Mouse (Mus musculus) megakaryocyte-erythroid progenitor cell, adult 5-6 weeks (primary cell): ENCODE results near the gene Dnah11. TPM values are rescaled to one million over a fixed set of nuclear protein-coding genes. Genes with fewer than 3 reads are reported as not detected.

Source experiments
- ATAC-seq: replicated peaks from 2 replicates; pipeline ENCODE4 v1.8.0; 2016; ENCODE audit warnings: mild to moderate bottlenecking, inconsistent platforms; ENCODE audit not compliant: severe bottlenecking, poor library complexity, low FRiP score, low TSS enrichment
- total RNA-seq, 2 experiments: library from RNA; stranded (forward) in 1 of 2; stranded (reverse) in 1 of 2; fragments of 200-1000, 215-1000 nt in 1 of 2; fragments of >200 nt in 1 of 2; fragmentation: Nextera tagmentation in 1 of 2; gene quantifications; 2 replicates each; pipeline ENCODE4 v1.2.3; 2014 to 2017

Dnah11 gene
- total RNA-seq (2014; fragmentation: Nextera tagmentation) (0.10 TPM in 1 of 2 replicates, not detected in the other), total RNA-seq (2017) (0.23 and 0.28 TPM in 2 replicates)

DNA sequence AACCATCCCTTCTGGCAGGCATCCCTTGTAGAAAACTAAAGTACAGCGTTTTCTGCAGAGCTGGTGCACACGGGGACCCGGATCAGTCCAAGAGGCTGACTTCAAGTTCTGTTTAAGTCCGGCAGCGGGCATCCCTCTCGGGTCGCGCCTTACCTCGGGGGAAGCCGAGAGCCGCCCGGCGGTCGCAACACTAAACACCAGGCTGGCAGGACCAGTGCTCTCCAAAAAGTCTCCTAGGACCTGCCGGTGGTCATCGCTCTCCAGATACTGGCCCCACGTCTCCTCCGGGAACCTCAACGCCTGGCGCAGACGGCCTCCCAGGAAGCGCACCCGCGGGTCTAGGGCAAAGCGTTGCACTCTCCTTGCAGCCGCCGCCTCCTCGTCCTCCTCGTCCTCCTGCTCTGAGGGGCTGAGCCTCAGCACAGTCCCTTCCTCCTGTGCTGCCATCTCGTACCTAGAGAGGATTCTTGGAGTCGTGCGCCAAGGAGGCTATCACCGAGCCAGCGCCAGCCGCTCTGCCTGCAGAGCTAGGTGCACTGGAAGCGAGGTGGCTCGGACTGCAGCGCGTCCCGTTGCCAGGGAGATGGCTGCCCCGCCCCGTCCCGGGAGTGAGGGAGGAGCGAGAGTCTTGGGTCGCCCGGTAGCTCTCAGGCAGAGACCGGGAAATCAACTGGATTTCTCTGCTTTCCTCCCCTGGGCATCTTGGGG, at the start of gene Dnah11:
Gene Dnah11 (minus strand): TSS at position 658 of the 708 bp plus-strand sequence.
- ATAC-seq = peak; percentile 100

DNA sequence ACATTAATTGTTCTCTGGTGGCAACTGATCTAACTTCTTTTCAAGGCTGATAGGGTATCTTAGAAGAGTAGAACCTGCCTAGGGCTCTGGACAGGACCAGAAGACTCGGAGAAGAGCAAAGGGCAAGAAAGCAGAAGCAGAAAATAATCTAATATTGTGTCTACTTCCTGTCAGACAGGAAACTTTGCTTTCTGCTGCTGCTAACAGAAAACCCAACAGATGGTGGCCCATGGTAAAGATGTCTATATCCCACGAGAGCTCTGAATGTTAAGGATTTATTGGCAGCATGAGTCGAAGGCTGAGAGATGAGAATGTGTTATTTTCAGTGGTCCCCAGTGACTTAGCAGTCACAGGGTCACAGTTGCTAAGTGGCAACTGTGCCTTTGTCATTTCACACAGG, 22.3 kb upstream of the Dnah11 start:
- no peak for ATAC-seq

- no peak for ATAC-seq
Observed at GRCm38 (mm10) chr12:118220062-118220461, 21.2 kb upstream of the Dnah11 start.

DNA sequence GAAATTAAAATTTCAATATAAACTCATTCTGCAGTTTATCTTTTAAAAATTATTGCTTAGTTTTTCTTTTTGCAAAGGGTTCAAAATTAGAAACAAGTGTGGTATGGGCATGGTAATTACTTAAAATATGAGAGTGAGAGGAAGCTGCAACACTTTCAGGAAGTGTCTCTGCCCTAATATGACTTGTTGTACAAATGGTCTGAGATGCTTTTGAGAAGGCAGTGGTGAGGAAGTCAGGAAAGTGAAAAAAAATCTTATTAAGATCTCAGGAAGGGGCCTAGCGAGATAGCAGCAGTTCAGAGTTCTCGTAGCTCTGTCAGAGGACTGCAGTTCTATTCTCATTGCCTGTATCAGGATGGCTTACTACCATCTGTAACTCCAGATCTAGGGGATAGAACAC, 13.3 kb upstream of the Dnah11 start:
- no peak for ATAC-seq

GRCm38 (mm10) chr12:118196583-118196982, 2.3 kb downstream of the Dnah11 start:
- ATAC-seq = no peak

DNA sequence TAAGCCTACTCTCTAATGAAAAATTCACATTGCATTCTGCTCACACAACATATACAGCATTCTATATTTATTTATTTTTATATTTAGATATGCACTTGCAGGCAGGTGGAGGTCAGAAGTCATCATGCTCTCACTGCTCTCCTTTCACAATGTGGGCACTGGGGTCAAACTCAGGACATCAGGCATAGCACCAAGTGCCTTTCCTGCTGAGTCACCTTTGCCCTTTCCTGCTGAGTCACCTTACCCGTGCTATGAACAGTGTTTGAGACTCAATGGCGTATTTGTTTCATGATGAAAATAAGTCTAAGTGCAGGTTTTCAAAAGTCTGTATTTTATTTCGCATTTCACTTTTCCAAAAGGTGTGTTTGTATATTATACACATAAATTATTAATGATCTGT, 9.3 kb downstream of the Dnah11 start:
- no peak for ATAC-seq

- 0 out of 2 replicates have a peak, but pooled peaks have one; percentile 19 for ATAC-seq
Observed at GRCm38 (mm10) chr12:118187663-118188062, 11.2 kb downstream of the Dnah11 start.

DNA sequence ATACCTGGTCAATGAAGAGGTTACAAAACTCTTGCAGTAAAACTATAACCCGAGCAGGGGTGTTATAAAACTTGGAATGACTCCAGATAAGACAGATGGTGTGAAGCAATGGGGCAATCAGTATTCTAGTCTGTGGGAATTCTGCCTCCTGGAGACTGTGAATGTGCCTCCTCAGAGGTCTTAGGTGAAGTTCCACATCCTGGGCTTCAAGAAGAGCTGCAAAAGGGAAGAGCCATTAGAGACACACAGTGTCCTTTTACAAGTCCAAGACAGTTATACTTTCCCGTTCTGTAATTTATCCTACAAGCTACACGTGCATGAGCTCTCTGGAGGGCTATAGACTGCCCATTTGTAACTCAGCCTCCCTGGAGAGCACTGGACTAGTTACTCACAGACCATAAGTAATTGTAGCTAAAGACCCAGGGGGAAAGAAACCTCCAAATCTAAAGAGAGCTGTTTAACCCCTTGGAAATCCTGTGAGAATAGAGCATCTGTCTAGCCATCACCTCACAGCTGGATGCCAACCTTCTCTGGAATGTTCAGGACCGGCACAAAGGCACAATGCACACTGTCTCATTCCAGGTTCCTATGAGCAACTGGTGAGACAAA, 11.9 kb downstream of the Dnah11 start:
- no peak for ATAC-seq

GRCm38 (mm10) chr12:118186120-118186880, 12.5 kb downstream of the Dnah11 start:
- no peak for ATAC-seq

- ATAC-seq = peak; percentile 21; the same call in 1 of the 2 replicates
Observed at GRCm38 (mm10) chr12:118184731-118185130, 14.1 kb downstream of the Dnah11 start.

DNA sequence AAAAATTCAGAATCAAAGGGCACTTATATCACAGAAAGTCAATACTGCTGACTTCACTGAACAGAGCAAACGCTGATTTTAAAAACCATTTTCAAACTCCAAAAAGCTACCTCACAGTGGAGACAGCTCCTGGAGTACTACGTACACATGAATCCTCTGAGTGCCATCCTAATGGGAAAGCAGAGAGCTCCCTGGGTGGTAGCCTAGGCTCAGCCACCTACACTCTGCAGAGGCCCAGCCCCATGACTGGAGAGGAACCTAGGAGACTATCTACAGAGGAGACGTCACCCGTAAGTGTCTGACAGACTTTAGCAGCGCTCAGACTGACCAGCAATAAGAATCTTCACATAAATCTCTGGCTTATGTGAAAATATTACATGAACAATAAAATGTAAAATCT, 21.1 kb downstream of the Dnah11 start:
- no peak for ATAC-seq

DNA sequence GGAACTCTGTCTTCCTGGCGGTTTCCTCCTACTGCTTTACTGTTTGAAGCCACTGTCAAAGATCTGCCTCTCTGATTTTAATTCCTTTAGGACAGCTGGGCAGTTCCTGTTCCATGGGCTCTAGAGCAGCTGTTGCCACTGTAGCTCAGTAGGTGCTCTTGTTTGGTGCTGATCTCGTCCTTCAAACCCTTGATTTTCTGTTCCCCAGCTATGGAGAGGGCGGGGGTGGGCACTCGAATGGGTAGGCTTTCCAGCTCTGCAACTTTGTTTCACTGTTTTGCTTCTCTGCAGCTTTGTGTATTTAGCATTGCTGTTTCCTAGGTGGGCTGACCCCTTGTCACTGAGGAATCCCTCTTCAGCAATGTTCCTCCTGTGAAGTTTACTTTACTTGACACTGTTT, 34.1 kb downstream of the Dnah11 start:
- no peak for ATAC-seq

- no peak for ATAC-seq
Observed at GRCm38 (mm10) chr12:118156986-118157385, 41.9 kb downstream of the Dnah11 start.

DNA sequence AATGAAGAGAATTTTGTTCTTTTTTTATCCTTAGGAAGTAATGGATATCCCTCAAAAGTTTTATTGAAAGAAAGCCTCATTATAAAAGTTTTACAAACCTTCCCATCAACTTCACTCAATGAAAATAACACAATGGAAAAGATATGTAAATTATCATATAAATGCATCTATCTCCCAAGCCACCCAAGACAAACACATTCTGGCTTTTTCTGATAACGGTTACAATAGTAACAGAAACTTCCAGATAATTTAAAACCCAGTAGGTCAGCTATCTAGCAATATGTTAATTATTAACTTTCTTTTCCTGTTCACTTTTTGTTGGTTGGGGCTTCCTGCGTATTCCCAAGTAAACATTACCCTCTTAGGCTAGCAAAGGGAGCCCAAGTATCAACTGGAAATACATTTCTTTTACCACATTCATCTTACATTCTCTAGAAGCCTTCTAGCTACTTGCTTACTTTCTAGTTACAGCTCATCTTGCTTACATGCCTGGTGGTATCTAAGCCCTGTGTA, 51.3 kb downstream of the Dnah11 start:
- ATAC-seq = peak; percentile 41; the same call in 1 of the 2 replicates

DNA sequence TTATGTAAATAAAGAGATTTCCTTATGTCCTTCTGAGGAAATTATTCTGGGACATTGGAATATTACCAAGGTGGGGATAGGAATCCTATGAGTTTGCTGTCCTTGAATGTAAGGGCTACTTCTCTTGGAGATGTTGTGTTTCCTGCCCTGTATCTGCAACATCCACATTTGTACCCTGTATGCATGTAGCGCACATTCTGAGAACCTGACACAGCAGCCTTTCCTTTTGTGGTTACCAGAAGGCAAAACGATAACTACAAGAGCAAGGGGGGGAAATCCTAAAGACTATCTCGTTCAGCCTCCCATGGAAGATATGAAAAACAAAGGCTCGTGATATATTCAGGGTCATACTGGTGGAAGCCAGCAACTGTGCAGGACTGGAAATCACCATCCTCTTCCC, 70.7 kb downstream of the Dnah11 start:
- peak; percentile 83 for ATAC-seq

GRCm38 (mm10) chr12:118119668-118120067, 79.2 kb downstream of the Dnah11 start:
- no peak for ATAC-seq

GRCm38 (mm10) chr12:118112599-118112998, 86.2 kb downstream of the Dnah11 start:
- ATAC-seq = no peak

DNA sequence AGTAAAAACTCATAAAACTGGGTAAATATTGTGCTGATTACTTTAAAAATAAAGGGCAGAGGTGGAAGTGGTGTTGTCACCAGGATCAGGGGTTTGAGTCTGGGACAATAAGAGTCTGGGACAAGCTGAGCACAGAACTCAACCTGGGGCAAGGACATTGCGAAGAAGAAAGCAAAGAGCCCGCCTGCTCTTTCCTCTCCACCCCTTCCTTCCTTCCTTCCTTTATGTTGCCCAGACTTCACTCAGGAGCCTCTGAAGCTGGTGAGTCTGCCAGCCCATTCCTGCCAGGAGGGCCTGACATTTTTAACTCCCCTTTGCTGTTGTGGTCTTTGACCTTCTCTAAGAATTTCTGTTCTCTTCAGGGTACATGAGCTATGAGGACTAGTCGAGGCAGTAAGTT, 86.9 kb downstream of the Dnah11 start:
- ATAC-seq = no peak

GRCm38 (mm10) chr12:118107719-118108118, 91.1 kb downstream of the Dnah11 start:
- no peak for ATAC-seq

DNA sequence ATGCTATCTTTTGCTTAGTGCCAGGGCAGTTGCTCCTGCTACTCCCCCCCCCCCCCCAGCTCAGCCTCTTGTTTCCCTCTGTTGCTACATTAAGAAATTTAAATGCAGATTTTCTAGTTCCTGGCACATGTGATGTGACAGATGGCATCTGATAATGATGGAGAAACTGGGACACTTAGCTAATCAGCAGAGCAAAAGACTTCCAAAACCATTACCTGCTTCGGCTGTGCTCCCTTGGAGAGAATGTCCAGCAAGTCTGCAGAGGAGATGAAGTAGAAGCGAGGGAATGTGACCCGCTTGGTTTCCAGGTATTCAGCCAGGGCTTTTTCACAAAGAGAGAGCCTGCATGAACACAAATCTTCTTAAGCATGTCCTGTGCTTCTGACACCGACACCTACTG, 94.3 kb downstream of the Dnah11 start:
- no peak for ATAC-seq
